Mouse (Mus musculus) central nervous system, embryonic 14 days (tissue): ENCODE results near the gene Epn1. TPM values are rescaled to one million over a fixed set of nuclear protein-coding genes. Genes with fewer than 3 reads are reported as not detected.

Experiments used
- polyA plus RNA-seq: library from polyadenylated mRNA; depleted of rRNA; stranded (reverse); fragments of >200 nt; gene quantifications from 2 replicates; pipeline ENCODE4 v1.2.3, GENCODE M21; 2012; rRNA removed

The Epn1 gene
- 147 and 151 TPM in 2 replicates for polyA plus RNA-seq

GRCm38 (mm10) chr7:5080010-5080751 is at the start of gene Epn1:
Epn1 (plus strand) TSS chr7:5080235.

GRCm38 (mm10) chr7:5033818-5034217 is 46.2 kb upstream of the Epn1 start, which contains the start of gene 4632433K11Rik:
4632433K11Rik (plus strand) TSS chr7:5034118.

GRCm38 (mm10) chr7:5038109-5038732 is 41.8 kb upstream of the Epn1 start, which contains the start of gene Zfp784:
Zfp784 (minus strand) TSS chr7:5038446.

GRCm38 (mm10) chr7:5051193-5052192 is 28.5 kb upstream of the Epn1 start, which contains the start of gene Zfp580:
Zfp580 (plus strand) TSS chr7:5051538.

GRCm38 (mm10) chr7:5061774-5062359 is 18.2 kb upstream of the Epn1 start, which contains the start of gene U2af2:
U2af2 (plus strand) TSS chr7:5062143.

GRCm38 (mm10) chr7:5116850-5117249 is 36.8 kb downstream of the Epn1 start, which contains the start of gene Rfpl4:
Rfpl4 (minus strand) TSS chr7:5116950.

GRCm38 (mm10) chr7:5125549-5126406 is 45.7 kb downstream of the Epn1 start, which contains the start of gene Rasl2-9:
Rasl2-9 (minus strand) TSS chr7:5125950.

Other genes with a start within 250 kb of the Epn1 start
- gene Shisa7, start 235.5 kb upstream of the Epn1 start, polyA plus RNA-seq, result 106 and 108 TPM in 2 replicates
- gene Isoc2b, start 210.0 kb upstream of the Epn1 start, polyA plus RNA-seq, result 2.7 and 3.3 TPM in 2 replicates
- 8.8 and 9.2 TPM in 2 replicates for gene Isoc2a, start 203.1 kb upstream of the Epn1 start, polyA plus RNA-seq
- 0.53 and 0.79 TPM in 2 replicates for gene Gm36210, start 173.7 kb upstream of the Epn1 start, polyA plus RNA-seq
- 13.4 and 14.8 TPM in 2 replicates for gene Zfp628, start 165.0 kb upstream of the Epn1 start, polyA plus RNA-seq
- gene Nat14, start 158.2 kb upstream of the Epn1 start, polyA plus RNA-seq, result 21.3 and 21.4 TPM in 2 replicates
- 2.8 and 6.2 TPM in 2 replicates for gene Ssc5d, start 154.4 kb upstream of the Epn1 start, polyA plus RNA-seq
- 0.07 and 0.23 TPM in 2 replicates for gene Sbk2, start 115.8 kb upstream of the Epn1 start, polyA plus RNA-seq
- 0.95 and 1.2 TPM in 2 replicates for gene Sbk3, start 109.1 kb upstream of the Epn1 start, polyA plus RNA-seq
- 142 and 145 TPM in 2 replicates for gene Zfp579, start 84.1 kb upstream of the Epn1 start, polyA plus RNA-seq
- 9.8 and 12.6 TPM in 2 replicates for gene Zfp524, start 65.8 kb upstream of the Epn1 start, polyA plus RNA-seq
- 47.0 and 53.2 TPM in 2 replicates for gene Fiz1, start 65.5 kb upstream of the Epn1 start, polyA plus RNA-seq
- gene Gm44973, start 64.7 kb upstream of the Epn1 start, polyA plus RNA-seq, result 0.09 TPM in 1 of 2 replicates, not detected in the other
- gene Zfp865, start 59.9 kb upstream of the Epn1 start, polyA plus RNA-seq, result 41.1 and 43.7 TPM in 2 replicates
- gene Ccdc106, start 59.7 kb upstream of the Epn1 start, polyA plus RNA-seq, result 38.6 and 43.6 TPM in 2 replicates
- not detected in 2 replicates for gene 4632433K11Rik, start 46.1 kb upstream of the Epn1 start, polyA plus RNA-seq
- 7.1 and 7.4 TPM in 2 replicates for gene Zfp784, start 41.8 kb upstream of the Epn1 start, polyA plus RNA-seq
- gene Zfp580, start 28.7 kb upstream of the Epn1 start, polyA plus RNA-seq, result 53.1 and 65.2 TPM in 2 replicates
- gene U2af2, start 18.1 kb upstream of the Epn1 start, polyA plus RNA-seq, result 446 and 475 TPM in 2 replicates
- gene Rfpl4, start 36.7 kb downstream of the Epn1 start, polyA plus RNA-seq, result not detected in 2 replicates
- 0.28 and 0.36 TPM in 2 replicates for gene Rasl2-9, start 45.7 kb downstream of the Epn1 start, polyA plus RNA-seq
- not detected in 2 replicates for gene Vmn1r55, start 69.4 kb downstream of the Epn1 start, polyA plus RNA-seq
- not detected in 2 replicates for gene Vmn1r56, start 116.5 kb downstream of the Epn1 start, polyA plus RNA-seq
- not detected in 2 replicates for gene Vmn1r57, start 138.3 kb downstream of the Epn1 start, polyA plus RNA-seq